Mouse (Mus musculus) skeletal muscle tissue, adult 2 months (tissue): ENCODE measurements around the gene Ankrd53.
A peak's percentile ranks its signal among the peaks of the same experiment; 100 is the strongest.
"Not testable (repeated sequence)": the region's sequence is repeated elsewhere in the genome, so short reads cannot be mapped to it uniquely, and the experiment has no call there.

Experiments
- DNase-seq: peaks from one replicate; pipeline ENCODE4 v3.0.0-alpha.2; 2012; ENCODE audit warnings: low read depth, low spot score

Ankrd53 gene

DNA sequence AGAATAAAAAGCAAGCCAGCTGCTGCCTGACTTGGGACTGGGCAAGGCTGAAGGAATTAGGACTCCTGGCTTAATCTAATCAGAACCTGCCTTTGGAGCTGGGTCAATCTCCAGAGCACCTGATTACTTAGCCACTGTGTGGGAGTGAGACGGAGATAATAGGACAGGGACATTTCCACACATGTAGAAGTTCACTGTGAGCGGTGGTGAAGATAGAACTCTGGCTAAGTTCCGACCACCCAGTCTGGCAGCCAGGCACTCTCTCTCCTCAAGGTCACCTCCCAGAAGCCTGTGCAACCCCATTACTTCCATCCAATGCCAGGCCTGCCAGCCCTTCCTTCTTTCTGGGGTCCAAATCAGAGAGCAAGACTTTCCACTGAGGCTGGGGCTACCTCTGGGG lies 4.5 kb downstream of the Ankrd53 start:
- DNase-seq, result no peak

DNA sequence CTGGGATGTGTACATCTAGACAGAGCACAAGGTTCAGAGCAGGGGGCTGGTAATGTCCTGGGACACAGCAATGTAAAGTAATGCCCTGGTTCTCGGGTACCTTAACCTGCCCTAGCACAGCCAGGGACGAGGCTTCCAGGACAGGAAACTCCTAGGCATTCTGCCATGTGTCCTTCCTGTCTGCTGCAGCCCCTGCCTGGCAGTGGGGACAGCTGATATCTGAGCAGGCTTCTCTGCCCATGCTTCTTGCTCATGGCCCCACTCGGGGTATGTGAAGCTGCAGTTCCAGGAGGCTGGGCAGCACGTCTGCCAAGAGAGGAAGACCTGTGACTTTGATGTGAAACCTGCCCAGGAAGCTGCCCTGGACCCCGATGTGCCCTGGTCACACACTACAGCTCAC lies 6.0 kb downstream of the Ankrd53 start:
- peak; percentile 18 for DNase-seq

DNA sequence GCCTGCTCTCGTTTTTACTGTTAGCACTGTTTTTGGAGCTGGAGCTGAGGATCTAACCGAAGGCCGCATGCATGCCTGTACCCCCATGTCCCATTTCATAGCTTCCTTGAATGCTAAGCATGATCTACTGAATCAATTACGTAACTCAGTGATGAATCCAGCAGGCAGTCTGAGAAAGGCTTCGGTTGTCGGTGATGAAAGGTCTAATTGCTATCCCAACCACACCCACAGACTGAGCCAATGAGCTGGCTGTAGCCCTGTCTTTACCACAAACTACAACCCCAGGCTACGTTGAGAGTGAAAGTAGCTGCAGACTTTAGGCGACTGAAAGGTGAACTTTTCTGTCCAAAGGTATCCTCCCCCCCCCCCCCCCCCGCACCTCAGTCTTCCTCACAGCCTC lies 11.7 kb downstream of the Ankrd53 start:
- no peak for DNase-seq

DNA sequence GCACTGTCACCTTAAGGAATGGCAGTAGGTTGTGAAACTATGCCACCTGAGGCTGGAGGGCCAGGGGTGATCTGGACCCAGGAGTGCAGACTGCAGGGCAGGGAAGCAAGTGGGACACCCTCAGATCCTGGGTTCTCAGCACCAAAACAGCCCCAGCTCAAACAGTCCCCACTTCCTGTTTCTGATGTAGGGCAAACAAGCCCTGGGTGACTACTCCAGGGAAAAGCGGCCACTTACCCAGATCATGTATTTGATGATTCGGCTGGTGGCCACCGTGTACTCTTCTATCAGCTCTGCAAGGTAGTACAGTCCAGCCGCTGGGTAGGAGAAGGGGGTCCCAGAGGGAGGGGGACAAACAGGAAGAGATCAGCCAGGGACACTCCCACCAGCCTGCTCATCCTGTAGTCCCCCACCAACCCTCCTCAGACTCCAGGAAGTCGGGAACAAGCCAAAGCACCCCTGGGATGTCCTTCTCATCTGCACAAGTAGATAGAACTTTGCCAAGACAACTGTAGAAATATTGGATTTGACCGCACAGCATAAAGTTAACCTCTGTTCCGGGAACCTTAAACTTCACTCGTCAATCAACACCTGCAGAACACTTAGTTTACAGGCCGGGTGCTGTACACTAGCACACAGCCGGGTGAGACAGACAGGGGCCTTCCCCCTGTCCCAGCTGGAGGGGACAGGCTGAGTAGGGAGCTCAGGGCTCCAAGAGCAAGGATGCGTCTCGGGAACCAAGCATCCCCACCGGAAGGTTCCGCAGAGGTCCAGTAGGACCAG lies 12.5 kb downstream of the Ankrd53 start:
- no peak for DNase-seq

DNA sequence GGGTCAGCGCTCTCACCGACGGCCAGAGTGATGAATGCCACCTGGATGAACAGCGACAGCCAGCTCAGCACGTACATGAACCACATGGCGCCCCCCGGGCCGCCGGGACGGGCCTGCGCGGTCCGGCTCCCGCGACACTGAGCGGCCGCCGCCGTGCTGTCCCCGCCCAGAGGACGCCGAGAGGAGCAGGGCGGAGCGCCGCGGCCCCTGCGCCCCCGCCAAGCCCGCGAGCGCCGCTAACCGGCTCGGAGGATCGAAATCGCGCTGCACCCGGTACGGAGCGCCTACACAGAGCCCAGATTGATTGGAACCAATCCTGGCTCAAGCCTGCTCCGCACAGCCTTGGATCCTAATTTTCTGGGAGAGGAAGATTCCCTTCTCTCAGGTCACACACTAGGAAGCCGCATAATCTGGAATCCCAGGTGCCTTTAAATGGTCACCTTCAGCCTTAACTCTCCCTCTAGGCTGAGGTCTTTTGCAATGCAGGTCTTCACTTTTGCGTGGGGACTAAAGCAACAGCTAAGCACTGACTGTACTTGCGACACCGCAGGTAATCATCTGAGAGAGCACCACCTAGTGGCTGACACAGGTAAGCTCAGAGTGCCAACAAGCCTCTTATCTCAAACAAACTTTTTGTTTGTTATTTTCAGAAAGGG lies 13.3 kb downstream of the Ankrd53 start, which contains the start of gene Tex261:
TSS of gene Tex261 (minus strand) at position 176 of the 656 bp plus-strand sequence.
- peak; percentile 78 for DNase-seq

DNA sequence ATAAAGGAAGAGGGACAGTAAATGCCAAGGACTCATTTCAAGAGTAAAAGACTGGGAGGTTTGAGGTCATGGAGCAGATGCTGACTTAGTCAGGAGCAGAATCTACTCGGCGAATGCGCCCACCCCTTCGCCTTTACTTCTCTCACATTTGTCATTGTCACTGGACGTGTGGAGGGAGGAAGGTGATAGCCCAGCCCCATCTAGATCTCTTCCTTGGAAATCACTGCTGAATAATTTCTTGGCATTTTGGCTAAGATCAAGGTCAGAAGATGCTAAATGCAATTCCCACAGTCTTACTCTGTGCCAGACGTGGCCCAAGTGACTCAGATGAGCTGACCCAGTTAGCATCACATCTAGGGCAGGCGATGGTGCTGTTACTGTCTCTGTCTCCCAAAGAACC lies 15.9 kb downstream of the Ankrd53 start:
- DNase-seq, result no peak

DNA sequence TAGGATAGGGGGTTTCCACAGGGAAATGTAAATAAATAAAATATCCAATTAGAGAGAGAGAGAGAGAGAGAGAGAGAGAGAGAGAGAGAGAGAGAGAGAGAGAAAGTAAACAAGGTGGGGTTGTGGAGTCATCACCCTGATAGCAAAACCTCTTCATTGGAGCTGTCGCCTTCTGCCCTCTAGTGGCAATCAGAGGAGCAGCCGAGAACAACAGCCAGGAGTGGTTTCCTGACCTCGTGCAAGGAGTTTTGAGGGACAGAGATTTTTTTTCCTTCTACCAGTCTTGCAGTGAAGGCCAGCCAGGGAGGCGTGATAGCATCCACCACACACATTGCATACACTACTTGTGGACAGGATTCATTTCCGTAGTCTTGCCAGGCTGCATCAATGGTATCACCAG lies 16.6 kb downstream of the Ankrd53 start:
- DNase-seq, result peak; percentile 27

DNA sequence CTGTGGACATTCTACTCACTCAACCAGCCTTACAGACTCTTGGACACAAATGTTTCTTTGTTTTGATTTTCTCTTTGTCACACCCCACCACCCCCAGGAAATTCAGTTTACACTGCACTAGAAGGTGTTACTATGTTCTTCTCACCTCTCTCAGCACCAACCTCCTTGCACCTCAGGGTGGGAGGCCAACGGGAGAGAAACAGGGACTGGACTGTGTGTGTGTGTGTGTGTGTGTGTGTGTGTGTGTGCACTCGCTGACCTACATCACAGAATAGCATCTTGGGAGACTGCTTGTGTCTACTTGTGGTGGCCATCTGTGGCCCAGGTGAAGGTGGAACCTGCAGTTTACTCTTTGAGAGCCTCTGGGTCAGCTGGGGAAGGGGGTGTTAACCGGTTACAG lies 24.0 kb downstream of the Ankrd53 start:
- no peak for DNase-seq

DNA sequence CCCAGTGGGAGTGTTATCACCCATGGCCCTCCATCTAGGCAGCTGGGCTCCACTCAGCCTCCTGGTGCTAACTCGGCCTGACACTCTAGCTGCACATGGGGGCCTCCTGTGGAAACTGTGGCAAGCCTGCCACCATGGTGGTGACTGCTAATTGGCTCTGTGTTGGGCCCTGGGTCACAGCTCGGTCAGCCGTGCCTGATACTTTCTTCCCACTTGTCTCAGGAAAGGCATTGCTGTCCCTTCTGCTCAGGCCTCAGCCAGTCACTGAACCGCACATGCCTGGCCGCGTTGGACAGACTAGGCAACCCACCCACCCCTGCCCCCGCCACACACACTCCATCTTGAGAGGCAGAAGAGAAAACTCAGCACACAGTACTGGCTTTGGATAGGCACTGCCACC lies 26.1 kb downstream of the Ankrd53 start:
- DNase-seq, result no peak

DNA sequence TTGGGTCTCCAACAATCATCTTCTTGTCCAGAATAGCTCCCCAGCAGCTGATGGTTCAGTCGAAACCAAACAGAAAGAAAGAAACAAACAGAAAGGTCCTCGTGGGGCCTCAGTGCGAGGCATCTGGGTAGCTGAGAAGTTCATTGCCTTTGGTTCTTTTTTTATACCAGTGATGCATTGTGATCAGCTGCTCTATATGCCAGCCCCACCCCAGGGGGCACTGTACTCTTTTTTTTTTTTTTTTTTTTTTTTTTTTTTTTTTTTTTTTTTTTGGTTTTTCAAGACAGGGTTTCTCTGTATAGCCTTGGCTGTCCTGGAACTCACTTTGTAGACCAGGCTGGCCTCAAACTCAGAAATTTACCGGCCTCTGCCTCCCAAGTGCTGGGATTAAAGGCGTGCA lies 28.1 kb downstream of the Ankrd53 start:
- not testable (repeated sequence) for DNase-seq

DNA sequence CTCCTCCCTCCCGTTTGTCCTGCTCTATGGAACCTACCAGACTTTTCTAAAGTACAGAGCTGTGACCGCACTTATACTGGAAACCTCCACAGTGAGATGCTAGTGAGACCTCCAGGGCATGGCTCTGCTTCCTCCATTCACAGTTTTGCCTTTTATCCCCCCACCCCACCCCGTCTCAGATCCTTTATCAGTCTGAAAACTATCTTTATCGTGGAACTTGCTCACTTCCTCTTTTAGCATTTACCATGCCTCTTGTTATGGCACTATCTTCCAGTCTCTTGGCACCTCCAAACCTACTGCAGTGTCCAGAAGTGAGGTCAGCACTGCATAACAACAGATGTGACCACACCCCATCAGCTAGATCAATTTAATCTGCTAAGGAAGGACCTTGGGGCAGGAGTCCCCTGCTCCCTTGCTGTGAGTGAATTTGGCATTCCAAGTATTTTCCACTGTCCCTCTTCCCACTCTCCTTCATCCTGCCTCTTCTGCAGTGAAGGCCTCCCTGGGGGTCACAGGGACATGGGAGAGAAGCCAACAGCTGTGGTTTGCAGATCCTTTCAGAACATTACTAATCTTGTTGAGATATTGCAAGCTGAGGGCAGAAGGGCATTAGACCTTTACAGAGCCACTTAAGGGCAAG lies 28.9 kb downstream of the Ankrd53 start:
- DNase-seq, result peak; percentile 35

DNA sequence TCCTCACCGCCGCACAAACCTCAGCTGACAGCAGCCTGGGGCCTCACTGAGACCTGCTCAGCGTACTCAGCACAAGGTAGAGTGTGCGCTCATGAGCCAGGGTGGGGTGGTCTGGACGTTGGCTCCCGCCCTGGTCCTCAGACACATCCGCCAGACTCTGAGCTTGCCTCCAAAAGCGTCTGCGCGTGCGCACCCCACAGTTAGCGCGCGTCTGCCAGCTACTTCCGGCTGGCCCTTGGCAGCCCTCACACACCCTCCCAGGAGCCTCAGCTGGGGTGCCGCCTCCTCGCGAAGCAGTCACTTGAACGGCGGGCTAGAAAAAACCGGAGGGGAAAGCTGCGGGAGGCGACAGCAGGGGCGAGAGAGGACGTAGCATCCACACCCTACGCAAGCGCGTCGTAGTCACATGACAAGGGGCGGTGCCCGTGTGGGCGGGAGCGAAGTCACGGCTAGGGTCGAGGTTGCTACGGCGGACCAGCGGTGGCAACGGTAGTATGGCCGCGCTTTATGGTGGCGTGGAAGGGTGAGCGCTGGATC lies 32.4 kb downstream of the Ankrd53 start, which contains the start of gene Nagk:
TSS of gene Nagk (plus strand) at position 223 of the 537 bp plus-strand sequence.
- peak; percentile 93 for DNase-seq

DNA sequence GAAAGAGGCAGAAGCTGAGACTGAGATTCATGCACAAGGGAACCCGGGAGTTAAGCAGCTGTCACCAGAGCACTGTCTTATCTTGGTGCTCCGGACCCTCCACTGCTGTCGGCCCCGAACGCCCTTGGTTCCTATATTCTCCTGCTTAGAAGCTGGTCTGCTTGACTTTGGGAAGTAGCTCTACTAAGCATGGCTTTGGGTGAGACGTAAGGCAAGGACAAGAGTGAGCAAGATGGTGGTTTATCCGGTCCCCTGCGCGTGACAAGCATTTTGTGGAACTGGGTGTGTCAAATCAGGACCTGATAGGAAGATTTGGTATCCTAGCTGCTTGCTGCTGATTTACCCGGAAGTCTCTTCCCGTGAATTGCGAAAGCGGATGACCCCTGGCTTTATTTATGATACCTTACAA lies 33.1 kb downstream of the Ankrd53 start:
- DNase-seq, result peak; percentile 30

DNA sequence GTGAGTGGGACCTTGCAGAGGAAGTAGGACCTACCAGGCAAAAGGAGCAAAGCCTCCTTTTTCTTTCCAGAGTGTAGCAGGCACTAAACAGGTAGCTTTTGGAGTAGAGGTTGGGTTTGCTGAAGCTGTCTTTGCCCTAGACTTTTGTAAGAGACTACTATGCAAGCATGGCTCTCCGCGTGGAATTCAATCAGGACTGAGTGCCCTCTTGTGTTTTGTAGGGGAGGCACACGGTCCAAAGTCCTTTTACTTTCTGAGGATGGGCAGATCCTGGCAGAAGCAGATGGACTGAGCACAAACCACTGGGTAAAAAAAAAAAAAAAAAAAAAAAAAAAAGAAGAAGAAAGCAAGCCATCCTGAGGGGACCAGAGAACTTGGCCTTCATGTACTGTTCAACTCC lies 34.2 kb downstream of the Ankrd53 start:
- DNase-seq, result no peak

DNA sequence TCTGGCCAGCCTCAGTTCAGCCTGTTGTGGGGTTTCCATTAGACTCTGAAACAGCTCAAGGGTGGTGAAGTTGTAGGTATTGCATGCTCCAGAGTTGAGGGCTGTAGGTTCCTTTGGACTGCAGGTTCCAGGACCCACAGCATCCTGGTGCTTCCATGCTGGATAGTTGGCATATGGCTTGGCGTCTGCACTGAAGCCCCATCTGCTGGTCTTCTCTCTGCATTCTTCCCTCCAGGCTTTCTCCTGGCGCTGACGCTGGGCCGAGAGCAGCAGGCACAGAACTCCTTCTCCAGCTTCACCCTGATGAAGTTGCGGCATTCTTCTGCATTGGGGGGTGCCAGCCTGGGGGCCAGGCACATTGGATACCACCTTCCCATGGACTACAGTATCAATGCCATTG lies 39.6 kb downstream of the Ankrd53 start:
- no peak for DNase-seq

DNA sequence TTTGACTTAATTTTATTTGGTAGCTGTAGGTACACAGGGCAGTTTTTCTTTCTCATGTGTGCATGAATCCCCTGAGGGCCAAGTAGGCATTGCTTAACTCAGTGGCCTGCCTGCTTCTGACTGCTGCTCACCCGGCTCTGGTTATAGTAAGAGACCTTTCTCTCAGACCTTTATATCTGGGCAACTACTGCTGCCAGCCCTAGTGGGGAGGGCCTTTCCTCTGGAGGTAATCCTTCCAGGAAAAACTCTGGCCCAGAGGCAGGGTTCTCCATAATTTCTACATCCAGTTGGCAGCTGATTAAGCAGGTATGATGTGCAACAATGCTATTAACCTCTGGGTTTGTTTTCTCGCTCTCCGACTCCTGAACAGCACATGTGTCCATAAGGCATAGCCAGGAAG lies 40.4 kb downstream of the Ankrd53 start:
- DNase-seq, result no peak

DNA sequence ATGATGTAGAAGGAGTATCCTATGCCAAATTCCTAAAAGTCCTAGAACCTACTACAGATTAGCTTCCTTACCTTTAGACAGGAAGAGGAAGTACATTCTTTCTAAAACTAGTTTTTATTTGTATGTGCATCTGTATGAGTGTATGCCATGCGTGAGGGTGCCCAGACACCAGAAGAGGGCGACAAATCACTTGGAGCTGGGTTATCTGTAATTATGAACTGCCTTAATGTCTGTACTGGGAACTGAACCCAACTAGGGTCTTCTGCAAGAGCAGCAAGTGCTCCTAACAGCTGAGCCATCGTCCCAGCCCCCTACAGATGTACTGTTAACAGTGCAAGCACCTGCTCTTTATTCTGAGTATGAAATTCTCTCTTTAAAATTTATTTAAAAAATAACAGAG lies 53.4 kb downstream of the Ankrd53 start:
- no peak for DNase-seq
